Mouse (Mus musculus) myocyte (in vitro differentiated cells): Measurements from ENCODE around the gene Dpm2.

ENCODE experiments used
- E2F4 ChIP-seq: IDR thresholded peaks from one replicate; pipeline ENCODE4 v1.6.1; 2011; ENCODE audit warnings: mild to moderate bottlenecking, control low read depth, moderate library complexity; ENCODE audit not compliant: insufficient read depth
- POLR2A ChIP-seq: IDR thresholded peaks from one replicate; pipeline ENCODE4 v1.6.1; 2011; ENCODE audit warnings: low read depth, mild to moderate bottlenecking, control low read depth, moderate library complexity; ENCODE audit not compliant: insufficient read length
- TCF12 ChIP-seq: IDR thresholded peaks from one replicate; pipeline ENCODE4 v1.6.1; 2011; ENCODE audit warnings: mild to moderate bottlenecking, control low read depth; ENCODE audit not compliant: poor library complexity, insufficient read depth, severe bottlenecking

DNA sequence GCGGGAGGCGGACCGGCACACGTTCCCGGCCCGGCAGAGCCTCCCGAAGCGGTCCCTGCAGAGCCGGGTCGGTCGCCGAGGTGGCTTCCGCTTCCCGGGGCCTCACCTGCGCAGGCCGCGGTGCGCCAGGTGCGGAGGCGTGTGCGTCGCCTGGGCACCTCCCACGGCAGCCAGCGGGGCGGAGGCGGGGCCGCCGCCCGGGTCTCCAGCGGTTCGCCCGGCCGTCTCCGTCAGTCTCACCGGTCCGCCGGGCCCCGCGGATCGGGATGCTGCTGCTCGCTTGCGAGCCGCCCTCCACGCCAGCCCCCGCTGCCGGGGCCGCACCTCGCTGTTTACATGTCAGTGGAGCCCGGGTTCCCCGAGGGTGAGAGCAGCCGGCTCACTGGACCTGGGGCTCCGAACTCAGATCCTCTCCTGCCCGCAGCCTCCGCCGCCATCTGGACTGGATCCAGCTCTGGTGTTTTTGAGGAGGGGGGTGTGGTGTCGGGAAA, 35.1 kb upstream of the Dpm2 start:
- TF ChIP-seq POLR2A: no peak
- no peak for TF ChIP-seq TCF12
- no peak for TF ChIP-seq E2F4
